Mouse (Mus musculus) cortical plate, adult 2 months (tissue): ENCODE data around the gene Ncoa3.
A peak's percentile ranks its signal among the peaks of the same experiment; 100 is the strongest.

Experiments
- CTCF ChIP-seq: fragments of 200-500 bp; IDR thresholded peaks from 2 replicates; pipeline ENCODE4 v1.5.1; 2011; ENCODE audit warnings: mild to moderate bottlenecking, control low read depth, low read length; ENCODE audit not compliant: insufficient read depth; ENCODE audit errors: extremely low read depth
- POLR2A ChIP-seq: fragments of 200-500 bp; IDR thresholded peaks from 2 replicates; pipeline ENCODE4 v1.6.1; 2011; ENCODE audit warnings: mild to moderate bottlenecking, low read length, control low read depth; ENCODE audit not compliant: insufficient read depth; ENCODE audit errors: extremely low read depth

DNA sequence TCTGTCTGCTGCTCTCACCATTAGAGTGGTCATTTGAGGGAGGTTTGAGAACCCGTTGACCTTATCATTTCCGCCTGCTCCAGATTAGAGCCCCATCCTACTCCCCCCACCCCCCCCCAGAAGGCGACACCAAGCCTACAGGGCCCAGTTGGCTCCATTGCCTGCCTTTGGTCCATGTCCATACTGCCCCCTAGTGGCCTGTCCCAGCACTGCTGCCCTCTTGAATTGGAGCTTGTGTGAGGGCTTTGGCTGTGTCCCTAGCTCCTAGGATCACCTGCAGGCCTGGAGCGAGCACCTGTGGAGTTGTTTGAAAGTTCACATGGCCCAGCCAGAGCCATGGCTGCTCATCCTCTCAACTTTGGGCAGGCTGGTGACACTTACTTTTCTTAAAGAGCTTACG is 89.8 kb downstream of the Ncoa3 start:
- TF ChIP-seq CTCF (peak; percentile 80), POLR2A (no peak)
